Mouse (Mus musculus) stomach, embryonic 16.5 days (tissue): ENCODE measurements around the gene Spef2. TPM values are rescaled to one million over a fixed set of nuclear protein-coding genes. Genes with fewer than 3 reads are reported as not detected.

Experiments used
- ATAC-seq: fragments of 200-750 bp; cut with Nextera tagmentation; 2 replicates; pipeline ENCODE4 v1.8.0; 2017; ENCODE audit warnings: moderate number of reproducible peaks, moderate TSS enrichment; ENCODE audit not compliant: insufficient read depth, low FRiP score
- H3K27ac ChIP-seq: fragments of 300-500 bp; sonication (generic); 2 replicates; pipeline ENCODE4 v1.5.1; 2014; ENCODE audit warnings: low read length
- H3K27me3 ChIP-seq: fragments of 300-500 bp; sonication (generic); 2 replicates; pipeline ENCODE4 v1.6.1; 2014; ENCODE audit warnings: low read length, control low read depth, mixed read lengths; ENCODE audit not compliant: control insufficient read depth, insufficient read depth
- H3K36me3 ChIP-seq: fragments of 300-500 bp; sonication (generic); 2 replicates; pipeline ENCODE4 v1.6.1; 2014; ENCODE audit warnings: low read length; ENCODE audit not compliant: control insufficient read depth, insufficient read depth
- H3K4me1 ChIP-seq: fragments of 300-500 bp; sonication (generic); 2 replicates; pipeline ENCODE4 v1.6.1; 2014; ENCODE audit warnings: low read length, control low read depth, mixed read lengths; ENCODE audit not compliant: control insufficient read depth, insufficient read depth
- H3K4me2 ChIP-seq: fragments of 300-500 bp; sonication (generic); 2 replicates; pipeline ENCODE4 v1.6.1; 2014; ENCODE audit warnings: low read depth, low read length, mixed read lengths
- H3K4me3 ChIP-seq: fragments of 300-500 bp; sonication (generic); replicated peaks from 2 replicates; pipeline ENCODE4 v1.5.1; 2014; ENCODE audit warnings: mild to moderate bottlenecking, low read length
- H3K9ac ChIP-seq: fragments of 300-500 bp; sonication (generic); 2 replicates; pipeline ENCODE4 v1.6.1; 2014; ENCODE audit warnings: low read length
- H3K9me3 ChIP-seq: fragments of 300-500 bp; sonication (generic); replicated peaks from 2 replicates; pipeline ENCODE4 v1.6.1; 2016; ENCODE audit warnings: low read length, control low read depth; ENCODE audit not compliant: control insufficient read depth
- WGBS: fragments of 180-500 bp; shearing (Covaris S2); extraction: QIAGEN DNeasy Blood & Tissue Kit; methylation state at CpG from one replicate; pipeline ENCODE4 v1.1.7; 2014; 5-methylcytosine and 5-hydroxymethylcytosine counted together
- polyA plus RNA-seq: library from polyadenylated mRNA; unstranded; fragments of >200 nt; fragmentation: Nextera tagmentation; extraction: Ambion mirVana; gene quantifications from 2 replicates; pipeline ENCODE4 v1.2.1, GENCODE M21; 2015

The Spef2 gene
- polyA plus RNA-seq, 1 experiment from 2014 or later, result 0.32 TPM

GRCm38 (mm10) chr15:9608177-9608576 lies 140.5 kb downstream of the Spef2 start:
- H3K9ac ChIP-seq, result no peak overlapping the region
- no peaks in the 10 kb centered on the region for H3K4me1 ChIP-seq
- no peak overlapping the region for H3K4me3 ChIP-seq
- no peak overlapping the region for H3K4me2 ChIP-seq
- no peak for ATAC-seq
- 57% methylated on average over 4 of the region's 4 CpGs for WGBS
- H3K27me3 ChIP-seq, result no peaks in the 10 kb centered on the region
- H3K27ac ChIP-seq, result no peak overlapping the region
- H3K36me3 ChIP-seq, result no peaks in the 10 kb centered on the region
- H3K9me3 ChIP-seq, result no peaks in the 10 kb centered on the region

- no peaks in the 10 kb centered on the region for H3K27me3 ChIP-seq
- H3K9me3 ChIP-seq, result no peaks in the 10 kb centered on the region
- H3K9ac ChIP-seq, result no peak overlapping the region
- H3K4me3 ChIP-seq, result no peak overlapping the region
- no peak for ATAC-seq
- WGBS, result 86% methylated on average over 6 of the region's 6 CpGs
- no peak overlapping the region for H3K27ac ChIP-seq
- no peaks in the 10 kb centered on the region for H3K36me3 ChIP-seq
- no peak overlapping the region for H3K4me2 ChIP-seq
- no peaks in the 10 kb centered on the region for H3K4me1 ChIP-seq
Measured at GRCm38 (mm10) chr15:9600088-9600455, 148.6 kb downstream of the Spef2 start.

- H3K9me3 ChIP-seq, result no peaks in the 10 kb centered on the region
- H3K4me3 ChIP-seq, result no peak overlapping the region
- H3K27me3 ChIP-seq, result no peaks in the 10 kb centered on the region
- 68% methylated on average over 12 of the region's 12 CpGs for WGBS
- no peaks in the 10 kb centered on the region for H3K4me1 ChIP-seq
- no peak for ATAC-seq
- H3K4me2 ChIP-seq, result no peak overlapping the region
- H3K27ac ChIP-seq, result no peak overlapping the region
- no peaks in the 10 kb centered on the region for H3K36me3 ChIP-seq
- H3K9ac ChIP-seq, result no peak overlapping the region
Measured at GRCm38 (mm10) chr15:9599382-9600087, 149.1 kb downstream of the Spef2 start.

- H3K27ac ChIP-seq, result no peak overlapping the region
- ATAC-seq, result no peak
- no peaks in the 10 kb centered on the region for H3K27me3 ChIP-seq
- no peak overlapping the region for H3K4me2 ChIP-seq
- H3K9ac ChIP-seq, result no peak overlapping the region
- H3K4me1 ChIP-seq, result no peaks in the 10 kb centered on the region
- no peak overlapping the region for H3K4me3 ChIP-seq
- 84% methylated on average over 6 of the region's 6 CpGs for WGBS
- no peaks in the 10 kb centered on the region for H3K9me3 ChIP-seq
- H3K36me3 ChIP-seq, result no peaks in the 10 kb centered on the region
Measured at GRCm38 (mm10) chr15:9596298-9597060, 152.2 kb downstream of the Spef2 start.

- no peak for ATAC-seq
- Histone ChIP-seq H3K27ac (no peak overlapping the region), H3K4me2 (no peak overlapping the region), H3K27me3 (no peaks in the 10 kb centered on the region), H3K9ac (no peak overlapping the region), H3K4me1 (no peaks in the 10 kb centered on the region), H3K9me3 (no peaks in the 10 kb centered on the region), H3K36me3 (no peaks in the 10 kb centered on the region), H3K4me3 (no peak overlapping the region)
- WGBS, result 84% methylated on average over 4 of the region's 4 CpGs
Measured at GRCm38 (mm10) chr15:9589939-9590338, 158.7 kb downstream of the Spef2 start.

- no peaks in the 10 kb centered on the region for H3K36me3 ChIP-seq
- WGBS, result 53% methylated on average over 11 of the region's 11 CpGs
Measured at GRCm38 (mm10) chr15:9580470-9581280, 168.0 kb downstream of the Spef2 start.

GRCm38 (mm10) chr15:9577303-9577702 lies 171.4 kb downstream of the Spef2 start:
- Histone ChIP-seq H3K9ac (no peak overlapping the region), H3K4me2 (no peak overlapping the region), H3K27ac (no peak overlapping the region), H3K27me3 (no peaks in the 10 kb centered on the region), H3K36me3 (no peaks in the 10 kb centered on the region), H3K4me3 (no peak overlapping the region), H3K4me1 (no peaks in the 10 kb centered on the region), H3K9me3 (no peaks in the 10 kb centered on the region)
- WGBS, result 75% methylated on average over 4 of the region's 4 CpGs
- no peak for ATAC-seq

More at GRCm38 (mm10) chr15:9580470-9581280, 168.0 kb downstream of the Spef2 start:
- H3K27me3 ChIP-seq, result no peaks in the 10 kb centered on the region
- no peak overlapping the region for H3K4me2 ChIP-seq
- ATAC-seq, result no peak
- no peak overlapping the region for H3K4me3 ChIP-seq
- no peaks in the 10 kb centered on the region for H3K9me3 ChIP-seq
- no peaks in the 10 kb centered on the region for H3K4me1 ChIP-seq
- H3K27ac ChIP-seq, result no peak overlapping the region
- H3K9ac ChIP-seq, result no peak overlapping the region

GRCm38 (mm10) chr15:9574796-9575195 lies 173.9 kb downstream of the Spef2 start:
- Histone ChIP-seq H3K9me3 (no peaks in the 10 kb centered on the region), H3K36me3 (no peaks in the 10 kb centered on the region), H3K27me3 (no peaks in the 10 kb centered on the region), H3K9ac (no peak overlapping the region), H3K4me3 (no peak overlapping the region), H3K4me2 (no peak overlapping the region), H3K4me1 (no peaks in the 10 kb centered on the region), H3K27ac (no peak overlapping the region)
- ATAC-seq, result no peak
- 79% methylated on average over 5 of the region's 5 CpGs for WGBS

- Histone ChIP-seq H3K27me3 (no peaks in the 10 kb centered on the region), H3K9ac (no peak overlapping the region), H3K36me3 (no peaks in the 10 kb centered on the region), H3K4me3 (no peak overlapping the region), H3K4me2 (no peak overlapping the region), H3K9me3 (no peaks in the 10 kb centered on the region), H3K27ac (no peak overlapping the region), H3K4me1 (no peaks in the 10 kb centered on the region)
- WGBS, result 59% methylated on average over 4 of the region's 4 CpGs
- ATAC-seq, result no peak
Measured at GRCm38 (mm10) chr15:9573361-9573760, 175.3 kb downstream of the Spef2 start.
